Mouse (Mus musculus): ENCODE results near the gene Zmiz2.

DNA sequence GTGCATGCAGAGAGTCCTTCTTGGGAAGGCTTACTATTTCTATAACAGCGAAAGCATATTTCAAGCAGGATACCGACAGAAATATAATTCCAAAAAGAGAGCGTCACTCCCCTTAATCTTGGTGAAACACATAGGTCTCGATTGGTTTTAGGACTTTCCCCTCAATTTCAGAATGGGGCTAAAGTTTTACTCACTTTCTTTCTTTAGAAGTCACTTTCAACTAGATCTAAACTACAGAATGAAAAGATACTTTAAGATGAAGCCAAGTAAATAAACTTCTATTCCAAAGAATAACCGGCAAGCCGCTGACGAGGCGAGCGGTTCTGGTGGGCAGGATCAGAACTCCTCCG lies 54.8 kb downstream of the Zmiz2 start:
- TF ChIP-seq CTCF (conservative IDR thresholded peaks at IDR 0.05; ENCODE audit: low read length) (no peak), POU5F1 (IDR thresholded peaks at IDR 0.05; ENCODE audit: borderline replicate concordance, low read length) (no peak)

Measured in E14TG2a.4 (cell line).